Mouse (Mus musculus) embryonic facial prominence, embryonic 15.5 days (tissue): Measurements from ENCODE around the gene Slc16a10. TPM values are rescaled to one million over a fixed set of nuclear protein-coding genes. Genes with fewer than 3 reads are reported as not detected.

Source experiments
- ATAC-seq: fragments of 200-750 bp; cut with Nextera tagmentation; 2 replicates; pipeline ENCODE4 v1.8.0; 2017; ENCODE audit warnings: low read depth, moderate TSS enrichment; ENCODE audit not compliant: insufficient number of reproducible peaks, low FRiP score, low TSS enrichment
- H3K27ac ChIP-seq: fragments of 300-500 bp; sonication (generic); replicated peaks from 2 replicates; pipeline ENCODE4 v1.5.1; 2015; ENCODE audit warnings: mild to moderate bottlenecking, inconsistent platforms
- H3K27me3 ChIP-seq: fragments of 300-500 bp; sonication (generic); 2 replicates; pipeline ENCODE4 v1.6.1; 2015; ENCODE audit warnings: inconsistent platforms
- H3K36me3 ChIP-seq: fragments of 300-500 bp; sonication (generic); 2 replicates; pipeline ENCODE4 v1.6.1; 2015; ENCODE audit warnings: mild to moderate bottlenecking, inconsistent platforms
- H3K4me1 ChIP-seq: fragments of 300-500 bp; sonication (generic); 2 replicates; pipeline ENCODE4 v1.6.1; 2015; ENCODE audit warnings: inconsistent platforms
- H3K4me2 ChIP-seq: fragments of 300-500 bp; sonication (generic); replicated peaks from 2 replicates; pipeline ENCODE4 v1.6.1; 2015; ENCODE audit warnings: mild to moderate bottlenecking, inconsistent platforms
- H3K4me3 ChIP-seq: fragments of 300-500 bp; sonication (generic); replicated peaks from 2 replicates; pipeline ENCODE4 v1.5.1; 2015; ENCODE audit warnings: mild to moderate bottlenecking, inconsistent platforms
- H3K9ac ChIP-seq: fragments of 300-500 bp; sonication (generic); 2 replicates; pipeline ENCODE4 v1.6.1; 2015; ENCODE audit warnings: inconsistent platforms
- H3K9me3 ChIP-seq: fragments of 300-500 bp; sonication (generic); replicated peaks from 2 replicates; pipeline ENCODE4 v1.6.1; 2016; ENCODE audit warnings: inconsistent platforms
- WGBS: fragments of 180-500 bp; shearing (Covaris S2); methylation state at CpG from one replicate; pipeline ENCODE4 v1.1.7; 2015; 5-methylcytosine and 5-hydroxymethylcytosine counted together
- polyA plus RNA-seq: library from polyadenylated mRNA; unstranded; fragments of >200 nt; fragmentation: Nextera tagmentation; extraction: Ambion mirVana; gene quantifications from 2 replicates; pipeline ENCODE4 v1.2.1, GENCODE M21; 2015

Gene Slc16a10
- 6.6 and 8.0 TPM in 2 replicates for polyA plus RNA-seq

- no peaks in the 10 kb centered on the region for H3K27me3 ChIP-seq
- H3K4me3 ChIP-seq, result peak within 1 kb of the TSS; percentile 66
- no peaks in the 10 kb centered on the region for H3K36me3 ChIP-seq
- ATAC-seq, result peak; percentile 97
- peak within 1 kb of the TSS; percentile 95 for H3K4me2 ChIP-seq
- no peak within 1 kb of the TSS for H3K27ac ChIP-seq
- H3K9ac ChIP-seq, result peak within 1 kb of the TSS; percentile 57
- no peaks in the 10 kb centered on the region for H3K9me3 ChIP-seq
- peaks cover 9% of the 10 kb centered on the region for H3K4me1 ChIP-seq
- under 1% methylated on average over 65 of the region's 76 CpGs for WGBS
These were observed at the start of gene Slc16a10 for GRCm38 (mm10) chr10:40141864-40142523. TSS of gene Slc16a10 (minus strand) at chr10:40142258.

GRCm38 (mm10) chr10:40191338-40191979 lies 49.4 kb upstream of the Slc16a10 start:
- Histone ChIP-seq H3K36me3 (no peaks in the 10 kb centered on the region), H3K27ac (no peak overlapping the region), H3K4me3 (peak overlapping the region; percentile 40), H3K9me3 (no peaks in the 10 kb centered on the region), H3K27me3 (no peaks in the 10 kb centered on the region), H3K9ac (peak overlapping the region; percentile 10; the same call in 1 of the 2 replicates), H3K4me2 (peak overlapping the region; percentile 61), H3K4me1 (peaks cover 14% of the 10 kb centered on the region; the same call in 1 of the 2 replicates)
- WGBS, result 15% methylated on average over 22 of the region's 22 CpGs
- ATAC-seq, result no peak

- Histone ChIP-seq H3K9me3 (no peaks in the 10 kb centered on the region), H3K4me3 (no peak overlapping the region), H3K4me1 (peaks cover 14% of the 10 kb centered on the region; the same call in 1 of the 2 replicates), H3K27me3 (no peaks in the 10 kb centered on the region), H3K36me3 (no peaks in the 10 kb centered on the region), H3K9ac (no peak overlapping the region), H3K4me2 (peak overlapping the region; percentile 61; the same call in 1 of the 2 replicates), H3K27ac (no peak overlapping the region)
- WGBS, result 81% methylated on average over 8 of the region's 8 CpGs
- no peak for ATAC-seq
These were observed 48.8 kb upstream of the Slc16a10 start for GRCm38 (mm10) chr10:40190871-40191270.

GRCm38 (mm10) chr10:40189689-40190088 lies 47.6 kb upstream of the Slc16a10 start:
- Histone ChIP-seq H3K4me3 (no peak overlapping the region), H3K9ac (no peak overlapping the region), H3K27ac (no peak overlapping the region), H3K27me3 (no peaks in the 10 kb centered on the region), H3K36me3 (no peaks in the 10 kb centered on the region), H3K4me1 (peaks cover 14% of the 10 kb centered on the region; the same call in 1 of the 2 replicates), H3K4me2 (no peak overlapping the region), H3K9me3 (no peaks in the 10 kb centered on the region)
- WGBS, result 95% methylated on average over 2 of the region's 2 CpGs
- no peak for ATAC-seq

GRCm38 (mm10) chr10:40188831-40189230 lies 46.8 kb upstream of the Slc16a10 start:
- Histone ChIP-seq H3K9me3 (no peaks in the 10 kb centered on the region), H3K27ac (no peak overlapping the region), H3K27me3 (no peaks in the 10 kb centered on the region), H3K4me1 (peaks cover 14% of the 10 kb centered on the region; the same call in 1 of the 2 replicates), H3K4me2 (no peak overlapping the region), H3K9ac (no peak overlapping the region), H3K36me3 (no peaks in the 10 kb centered on the region), H3K4me3 (no peak overlapping the region)
- 33% methylated on average over 3 of the region's 3 CpGs for WGBS
- ATAC-seq, result no peak

GRCm38 (mm10) chr10:40185956-40186355 lies 43.9 kb upstream of the Slc16a10 start:
- Histone ChIP-seq H3K9ac (no peak overlapping the region), H3K4me1 (no peaks in the 10 kb centered on the region), H3K4me3 (no peak overlapping the region), H3K4me2 (no peak overlapping the region), H3K36me3 (no peaks in the 10 kb centered on the region), H3K9me3 (no peaks in the 10 kb centered on the region), H3K27ac (no peak overlapping the region), H3K27me3 (no peaks in the 10 kb centered on the region)
- ATAC-seq, result no peak

- H3K4me2 ChIP-seq, result no peak overlapping the region
- H3K27ac ChIP-seq, result no peak overlapping the region
- no peak overlapping the region for H3K4me3 ChIP-seq
- H3K9ac ChIP-seq, result no peak overlapping the region
- no peaks in the 10 kb centered on the region for H3K4me1 ChIP-seq
- no peak for ATAC-seq
- no peaks in the 10 kb centered on the region for H3K9me3 ChIP-seq
- no peaks in the 10 kb centered on the region for H3K27me3 ChIP-seq
- WGBS, result 62% methylated on average over 2 of the region's 2 CpGs
- no peaks in the 10 kb centered on the region for H3K36me3 ChIP-seq
These were observed 38.0 kb upstream of the Slc16a10 start for GRCm38 (mm10) chr10:40180011-40180410.

- WGBS, result 92% methylated on average over 5 of the region's 5 CpGs
- H3K9me3 ChIP-seq, result no peaks in the 10 kb centered on the region
- no peaks in the 10 kb centered on the region for H3K36me3 ChIP-seq
- H3K4me2 ChIP-seq, result no peak overlapping the region
- no peak for ATAC-seq
- H3K4me3 ChIP-seq, result no peak overlapping the region
- no peaks in the 10 kb centered on the region for H3K27me3 ChIP-seq
- no peak overlapping the region for H3K9ac ChIP-seq
- H3K27ac ChIP-seq, result no peak overlapping the region
- H3K4me1 ChIP-seq, result no peaks in the 10 kb centered on the region
These were observed 37.1 kb upstream of the Slc16a10 start for GRCm38 (mm10) chr10:40179142-40179541.

GRCm38 (mm10) chr10:40177323-40177962 lies 35.4 kb upstream of the Slc16a10 start:
- Histone ChIP-seq H3K9me3 (no peaks in the 10 kb centered on the region), H3K27me3 (no peaks in the 10 kb centered on the region), H3K9ac (no peak overlapping the region), H3K36me3 (no peaks in the 10 kb centered on the region), H3K4me2 (no peak overlapping the region), H3K4me1 (no peaks in the 10 kb centered on the region), H3K4me3 (no peak overlapping the region), H3K27ac (no peak overlapping the region)
- 35% methylated on average over 6 of the region's 6 CpGs for WGBS
- ATAC-seq, result no peak

- no peak overlapping the region for H3K4me2 ChIP-seq
- no peaks in the 10 kb centered on the region for H3K9me3 ChIP-seq
- H3K27ac ChIP-seq, result no peak overlapping the region
- no peak; the same call in 1 of the 2 replicates for ATAC-seq
- H3K36me3 ChIP-seq, result no peaks in the 10 kb centered on the region
- H3K4me1 ChIP-seq, result 0 out of 2 replicates have a peak, but pooled peaks cover 2% of the 10 kb centered on the region
- H3K9ac ChIP-seq, result no peak overlapping the region
- no peak overlapping the region for H3K4me3 ChIP-seq
- no peaks in the 10 kb centered on the region for H3K27me3 ChIP-seq
- 85% methylated on average over 6 of the region's 6 CpGs for WGBS
These were observed 30.1 kb upstream of the Slc16a10 start for GRCm38 (mm10) chr10:40172136-40172535.

- H3K4me2 ChIP-seq, result no peak overlapping the region
- 39% methylated on average over 8 of the region's 8 CpGs for WGBS
- H3K27me3 ChIP-seq, result no peaks in the 10 kb centered on the region
- 0 out of 2 replicates have a peak, but pooled peaks cover 2% of the 10 kb centered on the region for H3K4me1 ChIP-seq
- H3K36me3 ChIP-seq, result no peaks in the 10 kb centered on the region
- H3K9ac ChIP-seq, result no peak overlapping the region
- peak; percentile 63; the same call in 1 of the 2 replicates for ATAC-seq
- no peak overlapping the region for H3K4me3 ChIP-seq
- no peaks in the 10 kb centered on the region for H3K9me3 ChIP-seq
- no peak overlapping the region for H3K27ac ChIP-seq
These were observed 29.2 kb upstream of the Slc16a10 start for GRCm38 (mm10) chr10:40171211-40171610.
